Mouse (Mus musculus): ENCODE measurements around the gene Cldn24.

Cldn24 gene

DNA sequence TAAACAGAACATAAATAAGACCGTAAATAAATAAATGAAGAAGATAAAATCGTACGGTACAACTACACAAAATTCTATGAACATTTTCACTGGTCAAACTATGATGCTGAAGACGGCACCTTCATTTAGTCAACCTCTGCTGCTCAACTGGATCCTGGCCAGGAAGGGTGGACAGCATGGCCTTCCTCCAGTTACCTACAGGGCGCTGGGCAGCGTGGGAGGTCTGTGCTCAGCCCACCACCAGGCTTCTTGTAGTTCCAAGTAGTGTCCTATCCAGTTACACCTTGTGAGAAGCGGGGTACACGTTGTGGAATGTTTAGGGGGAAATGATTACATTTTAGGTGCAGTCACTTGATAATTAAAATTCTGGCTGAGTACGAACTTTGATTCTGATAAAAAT is 5.0 kb downstream of the Cldn24 start:
- ATAC-seq (ENCODE audit: low TSS enrichment): no peak

DNA sequence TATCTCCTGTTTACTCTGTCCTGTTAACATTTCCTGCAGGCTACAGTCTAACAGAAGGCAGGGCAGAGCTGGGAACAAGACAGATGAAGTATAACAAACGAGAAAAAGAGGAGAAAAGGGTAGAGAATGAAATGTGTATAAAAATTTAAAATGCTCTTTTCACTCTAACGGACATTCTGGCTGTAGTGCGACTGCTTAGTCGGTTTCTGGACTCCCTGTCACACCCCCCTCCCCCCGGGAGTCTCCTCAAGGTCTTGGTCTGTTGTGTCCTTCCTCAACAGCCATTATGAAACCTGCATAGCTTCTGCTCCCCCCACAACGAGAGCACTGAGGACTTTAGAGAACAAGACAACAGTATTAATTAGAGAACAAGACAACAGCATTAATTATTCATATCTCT is 10.7 kb downstream of the Cldn24 start:
- no peak for ATAC-seq (ENCODE audit: low TSS enrichment)

DNA sequence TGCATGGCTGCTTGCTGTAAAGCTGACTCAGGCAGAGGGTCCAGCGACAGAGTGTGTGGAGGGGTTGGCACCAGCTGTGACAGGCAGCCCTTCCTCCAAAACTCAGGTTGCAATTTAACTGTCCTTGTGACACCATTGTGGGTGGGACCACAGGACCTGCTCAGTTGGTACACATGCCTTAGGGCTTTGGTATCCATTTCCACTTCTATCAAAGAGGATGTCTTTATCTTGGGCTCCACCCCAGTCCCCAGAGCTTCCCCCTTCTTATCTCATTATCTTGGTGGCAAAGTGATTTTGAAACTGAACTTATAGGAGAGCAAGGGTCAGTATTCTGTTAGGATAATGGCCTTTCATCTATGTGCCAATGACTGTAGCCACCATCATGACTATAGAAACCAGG is 12.0 kb downstream of the Cldn24 start:
- ATAC-seq (ENCODE audit: low TSS enrichment): no peak

DNA sequence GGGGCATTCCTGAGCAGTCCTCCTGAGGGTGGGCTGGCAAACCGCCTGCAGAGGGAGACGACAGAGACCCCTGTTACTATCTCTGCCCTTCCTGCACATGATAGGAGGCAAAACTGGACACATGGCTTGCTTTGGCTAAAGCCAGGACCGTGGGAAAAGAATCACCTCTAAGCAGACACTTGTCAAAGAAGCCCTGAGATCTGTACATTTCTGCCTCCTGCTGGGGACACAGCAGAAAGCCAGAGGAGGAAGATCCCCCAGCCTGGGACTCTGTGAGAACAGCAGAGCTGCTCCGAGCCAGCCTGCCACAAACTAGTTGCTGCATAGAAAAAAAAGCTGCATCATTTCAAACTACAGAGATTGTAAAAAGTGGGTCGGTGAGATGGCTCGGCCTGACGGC is 21.1 kb downstream of the Cldn24 start:
- peak; percentile 75 for ATAC-seq (ENCODE audit: low TSS enrichment)

DNA sequence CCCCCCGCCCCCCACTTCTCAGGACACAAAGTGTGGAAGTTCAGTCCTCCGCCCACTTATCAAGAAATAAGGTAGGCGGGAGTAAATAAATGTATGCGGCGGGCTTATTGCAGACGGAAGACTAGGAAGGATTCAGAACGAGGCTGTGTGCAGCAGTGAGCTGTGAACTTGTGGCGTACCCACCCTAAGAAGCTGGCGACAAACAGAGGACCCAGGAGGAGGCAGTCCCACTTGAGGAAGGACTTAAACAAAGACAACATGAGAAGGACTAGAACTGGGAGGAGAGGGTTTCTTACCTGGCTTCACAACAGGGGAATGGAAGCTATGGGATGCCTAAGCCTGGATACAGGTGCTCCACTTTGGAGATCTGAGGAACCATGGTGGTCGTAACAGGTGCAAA is 21.7 kb downstream of the Cldn24 start:
- ATAC-seq (ENCODE audit: low TSS enrichment): no peak

DNA sequence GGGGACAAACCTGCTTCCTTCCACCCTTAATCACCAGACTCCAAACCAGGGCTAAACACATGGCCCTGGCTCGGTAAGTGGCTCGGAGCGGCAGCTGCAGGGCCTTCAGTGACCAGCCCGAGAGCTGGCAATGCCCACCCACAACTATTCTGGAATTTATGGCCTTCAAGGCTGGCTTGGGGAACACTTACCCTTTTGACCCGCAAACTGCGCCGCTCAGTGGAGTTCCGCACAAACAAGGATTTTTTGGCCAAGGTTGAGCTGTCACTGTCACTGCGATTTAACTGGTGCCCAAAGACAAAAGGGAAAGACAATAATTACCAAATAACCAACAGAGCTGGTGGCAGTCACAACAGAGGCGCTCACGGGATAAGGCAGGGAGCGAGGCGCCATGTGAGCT is 24.0 kb downstream of the Cldn24 start:
- no peak for ATAC-seq (ENCODE audit: low TSS enrichment)

DNA sequence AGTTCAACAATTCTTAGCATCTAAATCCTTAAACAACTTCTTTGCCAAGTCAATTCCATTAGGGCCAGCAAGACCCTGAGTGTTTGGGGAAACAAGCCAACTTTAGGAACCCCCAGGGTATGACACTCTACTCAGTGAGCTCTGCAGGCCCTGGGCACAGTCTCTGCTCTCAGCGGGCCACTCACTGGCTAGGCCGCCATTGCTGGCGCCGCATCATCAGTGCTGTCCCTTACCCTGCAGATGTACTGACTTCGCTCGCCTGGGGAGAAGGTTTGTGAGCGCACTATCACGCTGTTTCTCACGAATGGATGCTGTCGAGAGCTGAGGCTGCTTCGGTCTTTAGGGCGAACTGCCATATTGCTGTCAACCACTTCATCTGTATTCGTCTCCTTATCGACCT is 25.2 kb downstream of the Cldn24 start:
- no peak for ATAC-seq (ENCODE audit: low TSS enrichment)

DNA sequence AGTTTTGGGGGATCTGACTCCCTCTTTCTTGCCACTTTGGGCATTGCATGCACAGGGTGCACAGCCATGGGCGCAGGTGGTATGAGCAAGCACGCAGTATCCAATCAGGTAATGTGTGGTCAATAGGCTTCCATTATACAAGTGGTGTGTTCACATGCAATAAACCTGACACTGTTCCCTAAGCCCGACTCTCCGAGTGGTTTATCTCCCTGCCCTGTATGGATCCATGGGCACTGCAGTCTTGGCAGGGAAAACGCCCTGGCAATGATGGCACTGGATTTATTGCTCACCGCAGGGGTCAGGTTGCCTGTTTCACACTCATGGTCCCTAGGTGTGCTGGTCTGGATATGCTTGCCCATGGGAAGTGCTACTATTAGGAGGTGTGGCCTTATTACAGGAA is 26.0 kb downstream of the Cldn24 start:
- no peak for ATAC-seq (ENCODE audit: low TSS enrichment)

DNA sequence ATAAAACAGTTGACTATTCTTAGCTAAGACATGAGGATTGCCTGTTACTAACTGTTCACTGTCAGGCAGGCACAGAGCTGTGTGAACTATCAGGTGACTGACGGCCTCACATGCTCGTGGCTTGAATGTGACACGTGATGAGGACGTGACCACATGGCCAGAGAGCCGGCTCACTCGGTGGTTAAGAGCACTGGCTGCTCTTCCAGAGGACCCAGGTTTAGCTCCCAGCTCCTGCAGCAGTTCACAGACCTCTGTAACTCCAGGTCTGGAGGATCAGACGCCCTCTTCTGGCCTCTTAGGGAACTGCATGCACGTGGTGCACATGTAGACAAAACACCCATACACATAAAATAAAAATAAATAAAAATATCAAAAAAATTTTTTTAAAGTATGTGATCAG is 27.9 kb downstream of the Cldn24 start:
- ATAC-seq (ENCODE audit: low TSS enrichment): no peak

DNA sequence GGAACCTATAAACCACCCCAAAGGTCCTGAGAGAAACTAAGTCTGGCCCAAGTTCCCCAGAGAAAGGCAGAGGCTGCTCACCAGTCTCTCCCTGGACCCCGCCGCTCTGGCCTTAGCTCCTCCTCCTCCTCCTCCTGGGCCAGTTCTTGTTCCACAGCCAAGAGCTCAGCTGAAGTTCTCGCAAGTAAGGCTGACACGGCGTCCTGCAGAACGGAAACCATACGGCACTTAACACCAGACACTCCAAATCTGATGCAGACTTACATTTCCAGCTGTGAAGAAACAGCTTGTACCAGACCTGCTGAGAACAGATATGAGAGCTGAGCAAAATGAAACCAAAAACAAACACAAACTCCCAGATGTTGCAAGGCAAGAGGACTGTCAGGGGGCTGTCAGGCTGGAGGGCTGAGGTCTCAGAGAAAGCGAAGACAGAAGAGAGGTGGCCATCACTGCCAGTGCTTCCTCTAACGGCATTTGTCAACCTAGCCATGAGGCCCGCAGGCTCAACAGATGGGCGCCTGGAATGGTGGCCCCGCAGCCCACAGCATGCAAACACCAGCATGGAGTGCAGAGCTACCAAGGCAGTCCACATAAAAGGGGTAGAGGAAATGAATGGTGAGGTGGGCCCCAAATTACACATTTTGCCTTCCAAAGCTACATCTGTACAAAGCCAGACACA is 30.0 kb downstream of the Cldn24 start:
- ATAC-seq (ENCODE audit: low TSS enrichment): peak; percentile 68

DNA sequence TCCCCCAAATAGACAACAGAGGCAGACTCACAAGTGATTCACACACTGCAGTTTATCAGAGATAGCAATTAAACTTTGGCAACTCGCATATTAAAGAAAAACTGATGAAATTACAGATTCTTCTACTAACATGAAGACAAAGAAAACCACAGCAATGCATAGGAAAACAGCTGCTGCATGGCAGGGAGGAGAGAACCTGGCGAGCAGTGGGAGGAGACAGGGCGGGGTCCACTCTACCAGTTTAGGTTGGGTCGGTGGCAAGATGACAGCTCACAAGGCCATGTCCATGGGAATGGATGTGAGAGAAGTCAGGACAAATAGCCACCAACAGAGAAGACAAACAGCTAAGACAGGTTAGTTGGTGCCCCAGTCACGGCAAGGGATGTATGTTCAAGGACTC is 30.8 kb downstream of the Cldn24 start:
- ATAC-seq (ENCODE audit: low TSS enrichment): no peak

DNA sequence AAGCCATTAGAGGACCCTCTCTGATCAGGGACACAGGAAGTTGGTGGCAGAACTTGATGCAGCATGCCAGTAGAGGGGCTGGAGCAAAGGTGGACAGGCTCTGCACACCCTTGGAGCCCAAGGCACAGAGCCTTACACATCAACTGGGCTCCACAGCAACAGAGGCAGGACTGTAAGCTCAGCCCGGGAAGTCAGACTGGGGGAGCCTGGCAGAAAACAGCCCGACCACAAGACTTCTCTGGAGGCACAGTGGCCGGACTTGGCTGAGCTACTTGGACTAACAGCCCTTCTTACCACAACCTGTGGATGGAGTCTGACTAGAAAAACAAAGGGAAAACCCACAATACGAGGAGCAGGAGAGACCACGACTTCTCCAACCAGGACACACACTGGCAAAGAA is 31.4 kb downstream of the Cldn24 start:
- no peak for ATAC-seq (ENCODE audit: low TSS enrichment)

DNA sequence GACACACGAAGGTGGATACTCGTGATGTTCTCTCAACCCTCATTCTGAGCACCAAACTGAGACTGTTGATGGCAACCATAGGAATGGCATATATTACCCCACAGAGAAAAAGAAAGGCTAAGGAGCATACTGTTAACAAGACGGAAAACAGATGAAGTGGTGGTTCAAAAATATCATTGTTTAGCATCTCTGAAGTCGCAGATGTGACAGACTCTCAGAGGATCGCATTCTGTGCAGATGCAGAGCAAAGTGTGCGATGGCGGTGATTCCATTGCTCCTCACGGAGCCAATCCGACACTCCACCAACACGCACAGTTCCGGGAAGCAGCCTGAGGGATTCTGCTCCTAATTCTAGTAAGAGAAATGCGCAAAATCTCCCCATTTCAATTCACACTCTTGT is 37.3 kb downstream of the Cldn24 start:
- ATAC-seq (ENCODE audit: low TSS enrichment): peak; percentile 89

DNA sequence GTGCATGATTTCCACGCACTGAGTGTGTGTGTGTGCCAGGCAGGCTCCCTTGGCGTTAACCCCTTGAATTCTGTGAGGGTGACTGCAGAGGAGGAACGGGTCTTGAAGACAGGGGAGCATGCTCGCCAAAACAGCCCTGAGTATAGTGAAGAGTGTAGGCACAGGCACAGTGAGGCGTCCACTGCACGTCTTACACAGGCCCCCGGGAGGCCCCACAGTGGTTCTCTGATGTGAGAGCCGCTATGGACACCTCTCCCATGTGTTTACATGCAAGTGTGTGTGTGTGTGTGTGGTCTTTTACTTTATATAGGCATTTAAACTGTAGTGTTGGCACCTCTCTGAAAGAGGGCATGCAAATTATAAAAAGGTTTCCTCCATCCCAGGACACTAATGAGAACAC is 44.6 kb downstream of the Cldn24 start:
- ATAC-seq (ENCODE audit: low TSS enrichment): no peak

DNA sequence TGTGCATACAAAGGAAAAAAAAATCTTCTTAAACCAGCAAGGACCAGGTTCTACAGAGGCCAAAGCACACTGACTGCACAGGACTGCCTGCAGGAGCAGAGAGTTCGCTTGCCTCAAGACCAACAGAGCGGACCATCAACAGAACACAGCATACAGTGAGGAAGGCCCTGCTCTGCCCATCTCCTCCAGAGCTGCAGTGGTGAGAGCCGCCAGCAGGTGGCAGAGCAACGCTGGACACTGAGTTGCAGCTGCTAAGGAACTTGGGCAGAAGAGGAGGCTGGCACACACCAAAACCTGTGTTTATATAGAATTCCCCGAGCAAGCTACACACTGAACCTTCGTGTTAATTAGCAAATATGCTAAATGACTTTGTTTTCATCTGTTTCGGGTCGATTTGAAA is 45.1 kb downstream of the Cldn24 start:
- peak; percentile 96 for ATAC-seq (ENCODE audit: low TSS enrichment)

Measured in frontal cortex, adult (tissue).